Mouse (Mus musculus): ENCODE data around the gene Rnf220.

Rnf220 gene

GRCm38 (mm10) chr4:117304239-117305025 is 192.4 kb downstream of the Rnf220 start:
- DNase-seq (ENCODE audit: extremely low spot score, low read depth, low spot score): no peak

GRCm38 (mm10) chr4:117303581-117304238 is 193.1 kb downstream of the Rnf220 start:
- no peak for DNase-seq (ENCODE audit: extremely low spot score, low read depth, low spot score)

GRCm38 (mm10) chr4:117302027-117302806 is 194.6 kb downstream of the Rnf220 start:
- no peak for DNase-seq (ENCODE audit: extremely low spot score, low read depth, low spot score)

GRCm38 (mm10) chr4:117299921-117300320 is 196.9 kb downstream of the Rnf220 start:
- DNase-seq (ENCODE audit: extremely low spot score, low read depth, low spot score): no peak

GRCm38 (mm10) chr4:117297819-117298218 is 199.0 kb downstream of the Rnf220 start:
- no peak for DNase-seq (ENCODE audit: extremely low spot score, low read depth, low spot score)

GRCm38 (mm10) chr4:117296849-117297593 is 199.8 kb downstream of the Rnf220 start:
- no peak for DNase-seq (ENCODE audit: extremely low spot score, low read depth, low spot score)

- no peak for DNase-seq (ENCODE audit: extremely low spot score, low read depth, low spot score)
Observed at GRCm38 (mm10) chr4:117291696-117292095, 205.2 kb downstream of the Rnf220 start.

- no peak for DNase-seq (ENCODE audit: extremely low spot score, low read depth, low spot score)
Observed at GRCm38 (mm10) chr4:117288927-117289801, 207.7 kb downstream of the Rnf220 start.

- DNase-seq (ENCODE audit: extremely low spot score, low read depth, low spot score): no peak
Observed at GRCm38 (mm10) chr4:117288277-117288926, 208.4 kb downstream of the Rnf220 start.

- no peak for DNase-seq (ENCODE audit: extremely low spot score, low read depth, low spot score)
Observed at GRCm38 (mm10) chr4:117284363-117284762, 212.5 kb downstream of the Rnf220 start.

- no peak for DNase-seq (ENCODE audit: extremely low spot score, low read depth, low spot score)
Observed at GRCm38 (mm10) chr4:117283271-117284191, 213.3 kb downstream of the Rnf220 start.

- no peak for DNase-seq (ENCODE audit: extremely low spot score, low read depth, low spot score)
Observed at GRCm38 (mm10) chr4:117281090-117281845, 215.6 kb downstream of the Rnf220 start.

GRCm38 (mm10) chr4:117280397-117280930 is 216.4 kb downstream of the Rnf220 start:
- DNase-seq (ENCODE audit: extremely low spot score, low read depth, low spot score): no peak

- DNase-seq (ENCODE audit: extremely low spot score, low read depth, low spot score): no peak
Observed at GRCm38 (mm10) chr4:117279253-117279642, 217.6 kb downstream of the Rnf220 start.

- DNase-seq (ENCODE audit: extremely low spot score, low read depth, low spot score): no peak
Observed at GRCm38 (mm10) chr4:117278381-117279252, 218.2 kb downstream of the Rnf220 start.

- no peak for DNase-seq (ENCODE audit: extremely low spot score, low read depth, low spot score)
Observed at GRCm38 (mm10) chr4:117277687-117278086, 219.2 kb downstream of the Rnf220 start.
